Comparison of ENCODE assay signal across 8 mouse cellular contexts in genomic region chr9:118168544-118168943, GRCm38 (mm10). TPM values are rescaled to one million over a fixed set of nuclear protein-coding genes. Genes with fewer than 3 reads are reported as not detected.
DNase-seq lines count a peak whose midpoint lies in the region; ATAC-seq and TF ChIP-seq lines count a peak whose summit lies in the region.

No protein-coding gene starts in this region.

- no peak overlapping the region for H3K9ac ChIP-seq in forebrain, postnatal 0 days
- no peak overlapping the region for H3K9ac ChIP-seq in liver, postnatal 0 days (replicated peaks)

- H3K27me3 ChIP-seq in forebrain, postnatal 0 days (ENCODE audit: insufficient read depth, low read length) = no peaks in the 10 kb centered on the region
- H3K27me3 ChIP-seq in forebrain, embryonic 10.5 days (ENCODE audit: poor library complexity, severe bottlenecking) = no peaks in the 10 kb centered on the region
- H3K27me3 ChIP-seq in liver, postnatal 0 days (ENCODE audit: insufficient read depth, low read length) = no peaks in the 10 kb centered on the region

- H3K9me3 ChIP-seq in forebrain, postnatal 0 days (ENCODE audit: low read length) = no peaks in the 10 kb centered on the region
- H3K9me3 ChIP-seq in forebrain, embryonic 10.5 days = peaks cover 4% of the 10 kb centered on the region; the same call in 1 of the 2 replicates
- 0 out of 2 replicates have a peak, but pooled peaks cover under 1% of the 10 kb centered on the region for H3K9me3 ChIP-seq in liver, postnatal 0 days (ENCODE audit: low read length)

- H3K4me1 ChIP-seq in forebrain, postnatal 0 days (ENCODE audit: insufficient read depth) = no peaks in the 10 kb centered on the region
- H3K4me1 ChIP-seq in forebrain, embryonic 10.5 days = peaks cover 4% of the 10 kb centered on the region; the same call in 1 of the 2 replicates
- H3K4me1 ChIP-seq in liver, postnatal 0 days (ENCODE audit: insufficient read depth) = no peaks in the 10 kb centered on the region

- H3K4me2 ChIP-seq in forebrain, postnatal 0 days (ENCODE audit: low read depth) = no peak overlapping the region
- H3K4me2 ChIP-seq in liver, postnatal 0 days (ENCODE audit: low read depth, low read length) = no peak overlapping the region

- no peaks in the 10 kb centered on the region for H3K36me3 ChIP-seq in forebrain, postnatal 0 days (ENCODE audit: insufficient read depth)
- H3K36me3 ChIP-seq in forebrain, embryonic 10.5 days (replicated peaks) = no peaks in the 10 kb centered on the region
- no peaks in the 10 kb centered on the region for H3K36me3 ChIP-seq in liver, postnatal 0 days (replicated peaks; ENCODE audit: insufficient read depth, low read length)

- ATAC-seq in forebrain, postnatal 0 days = no peak
- peak; percentile 43; the same call in 1 of the 2 replicates for ATAC-seq in liver, postnatal 0 days

- DNase-seq in forebrain, postnatal 0 days = no peak
- DNase-seq in forebrain, embryonic 10.5 days (ENCODE audit: extremely low spot score, low spot score) = no peak
- DNase-seq in A20 (ENCODE audit: low read depth, low spot score) = peak; percentile 63
- DNase-seq in T-cell, adult 2 months (ENCODE audit: low spot score) = peak; percentile 5
- DNase-seq in liver, postnatal 0 days = no peak
- DNase-seq in frontal cortex, postnatal 25 days (ENCODE audit: low spot score in 2 of 2) = no peak
- DNase-seq in left cerebral cortex, postnatal 10 days (ENCODE audit: extremely low spot score in 1 of 2, low spot score in 2 of 2) = no peak
- no peak for DNase-seq in c-Kit-positive CD71-positive TER-119-positive erythroid progenitor cells, embryonic 14.5 days (ENCODE audit: low spot score)

- WGBS in forebrain, postnatal 0 days = 46% methylated on average over 5 of the region's 5 CpGs
- 57% methylated on average over 5 of the region's 5 CpGs for WGBS in forebrain, embryonic 10.5 days
- 43% methylated on average over 5 of the region's 5 CpGs for WGBS in liver, postnatal 0 days (ENCODE audit: insufficient replicate concordance)

- intact Hi-C loops in left cerebral cortex, postnatal 10 days (cut with DNase I) = no loop called here

- TF ChIP-seq CTCF in forebrain, postnatal 0 days (IDR thresholded peaks at IDR 0.05; ENCODE audit: low read depth) = peak; percentile 50
- TF ChIP-seq CTCF in liver, postnatal 0 days (IDR thresholded peaks at IDR 0.05; ENCODE audit: low read depth) = peak; percentile 71

- no peak overlapping the region for H3K27ac ChIP-seq in forebrain, postnatal 0 days (ENCODE audit: low read depth, low read length)
- no peak overlapping the region for H3K27ac ChIP-seq in forebrain, embryonic 10.5 days
- H3K27ac ChIP-seq in liver, postnatal 0 days (ENCODE audit: low read depth) = no peak overlapping the region

- no peak for TF ChIP-seq EP300 in liver, postnatal 0 days (IDR thresholded peaks at IDR 0.05; ENCODE audit: low read depth)

- H3K4me3 ChIP-seq in forebrain, postnatal 0 days (ENCODE audit: low read depth, low read length) = no peak overlapping the region
- H3K4me3 ChIP-seq in forebrain, embryonic 10.5 days = no peak overlapping the region
- no peak overlapping the region for H3K4me3 ChIP-seq in liver, postnatal 0 days (ENCODE audit: low read depth, low read length)

RNA-seq across cellular contexts. Expression of gene Cmc1, which starts 18.6 kb away (rescaled TPM):
- total RNA-seq in forebrain, postnatal 0 days (2014; rRNA removed) = 6.8 and 8.5 TPM in 2 replicates
- 46.0 and 49.8 TPM in 2 replicates for polyA plus RNA-seq in forebrain, postnatal 0 days (2015; fragmentation: Nextera tagmentation; extraction: Ambion mirVana)
- polyA plus RNA-seq in forebrain, embryonic 10.5 days (2016; fragmentation: Nextera tagmentation; extraction: Ambion mirVana) = 30.9 and 32.1 TPM in 2 replicates
- 40.0 and 47.1 TPM in 2 replicates for polyA plus RNA-seq in liver, postnatal 0 days (2015; fragmentation: Nextera tagmentation; extraction: Ambion mirVana)
- total RNA-seq in left cerebral cortex, postnatal 10 days (2021) = 10 to 100 TPM; 11.9 to 13.6 TPM

Comparison
In these comparisons a context has a peak if more than half of its experiments do, and no peak if none do; other contexts are left out.
1. DNase-seq: peak in A20 (single experiment) and T-cell, adult 2 months (single experiment); none in forebrain, postnatal 0 days (single experiment), forebrain, embryonic 10.5 days (single experiment), liver, postnatal 0 days (single experiment), frontal cortex, postnatal 25 days (0 of 2), left cerebral cortex, postnatal 10 days (0 of 2) and c-Kit-positive CD71-positive TER-119-positive erythroid progenitor cells, embryonic 14.5 days (single experiment).